Mouse (Mus musculus): Measurements from ENCODE around the gene Ntn5.
A peak's percentile ranks its signal among the peaks of the same experiment; 100 is the strongest.
"Not testable (repeated sequence)": the region's sequence is repeated elsewhere in the genome, so short reads cannot be mapped to it uniquely, and the experiment has no call there.

The Ntn5 gene

DNA sequence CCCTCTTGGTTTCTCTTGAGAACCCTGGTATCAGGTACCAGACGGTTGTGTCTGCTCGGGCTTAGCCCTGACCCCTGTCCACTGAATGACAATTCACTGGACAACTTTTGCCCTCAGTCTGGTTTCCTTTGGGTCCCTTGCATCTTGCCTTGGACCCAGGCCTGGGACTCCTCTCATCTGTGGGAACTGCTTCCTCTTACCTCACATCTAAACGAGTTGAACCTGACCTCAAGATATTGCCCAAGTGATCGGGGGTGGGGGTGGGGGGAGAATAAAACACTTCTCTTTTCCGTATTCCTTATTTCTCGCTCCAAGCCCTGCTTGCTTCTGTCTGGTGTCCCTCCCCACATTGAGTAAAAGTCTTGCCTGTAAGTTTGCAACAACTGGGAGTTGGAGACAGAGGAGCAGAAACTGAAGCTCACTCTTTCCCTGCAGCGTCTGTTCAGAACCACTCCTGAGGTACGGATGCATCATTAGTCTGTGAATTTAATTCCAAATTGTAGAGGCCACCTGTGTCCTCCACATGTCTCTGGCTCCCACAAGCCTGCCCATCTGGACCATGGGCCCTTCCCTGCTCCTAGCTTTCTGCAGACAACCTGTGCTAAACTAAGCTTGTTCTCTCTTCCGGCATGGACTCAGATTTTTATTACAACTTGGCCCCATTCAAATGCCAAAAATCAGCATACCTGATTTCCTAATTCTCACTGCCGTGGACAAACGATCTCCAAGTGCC is 22.9 kb upstream of the Ntn5 start:
- no peak for DNase-seq

DNA sequence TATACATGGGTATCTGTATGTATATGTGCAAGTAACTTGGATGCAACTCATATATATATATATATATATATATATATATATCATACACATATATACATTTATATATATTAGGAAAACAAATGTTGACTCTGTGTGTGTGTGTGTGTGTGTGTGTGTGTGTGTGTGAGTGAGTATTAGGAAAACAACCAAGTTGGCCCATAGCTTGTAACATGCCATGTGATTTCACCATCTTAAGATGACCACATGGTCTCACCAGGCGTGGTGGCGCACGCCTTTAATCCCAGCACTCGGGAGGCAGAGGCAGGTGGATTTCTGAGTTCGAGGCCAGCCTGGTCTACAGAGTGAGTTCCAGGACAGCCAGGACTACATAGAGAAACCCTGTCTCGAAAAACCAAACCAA is 22.1 kb upstream of the Ntn5 start:
- not testable (repeated sequence) for DNase-seq

GRCm38 (mm10) chr7:45665303-45666138 is 18.3 kb upstream of the Ntn5 start:
- DNase-seq, result no peak

DNA sequence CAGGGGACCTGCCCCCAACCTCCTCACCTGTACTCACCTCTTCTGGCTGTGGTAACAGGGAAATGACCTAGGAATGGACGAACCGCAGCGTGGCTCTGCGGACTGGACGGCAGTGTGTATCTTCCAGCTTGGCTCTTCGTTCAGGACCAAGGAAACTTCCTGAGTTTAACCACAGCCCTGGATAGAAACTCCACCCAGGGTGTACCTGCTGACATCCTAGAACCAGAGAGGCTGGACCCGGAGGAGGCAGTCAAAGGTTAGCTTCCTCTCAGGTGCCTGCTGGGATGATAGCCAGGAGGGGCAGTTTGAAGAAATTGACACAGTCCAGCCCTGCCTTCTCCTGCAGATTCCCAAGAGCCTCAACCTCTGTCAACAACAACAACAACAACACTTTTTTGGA is 17.7 kb upstream of the Ntn5 start, which contains the start of gene Fut2:
Gene Fut2, minus strand, starts transcription at position 234 of the 400 bp plus-strand sequence.
- no peak for DNase-seq

DNA sequence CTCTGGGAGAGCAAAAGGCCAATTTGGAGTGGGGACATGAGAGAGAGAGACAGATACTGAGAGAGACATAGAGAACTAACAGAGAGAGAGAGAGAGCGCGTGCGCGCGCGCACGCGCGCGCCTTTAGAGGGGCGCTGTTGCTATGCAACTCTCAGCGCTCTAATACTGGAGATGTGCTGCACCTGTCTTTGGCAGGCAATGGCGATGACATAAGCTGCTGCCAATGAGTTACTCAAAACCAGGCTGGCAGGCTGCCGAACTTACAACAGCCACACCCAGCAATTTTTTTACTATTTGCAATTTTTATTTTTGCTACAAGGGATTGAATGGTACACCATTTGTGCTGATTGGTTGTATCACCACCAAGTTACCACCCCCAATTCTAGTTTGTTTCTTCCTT is 16.1 kb upstream of the Ntn5 start:
- DNase-seq, result no peak

GRCm38 (mm10) chr7:45668921-45669320 is 14.9 kb upstream of the Ntn5 start:
- no peak for DNase-seq

- no peak for DNase-seq
Measured at GRCm38 (mm10) chr7:45677627-45678295, 6.1 kb upstream of the Ntn5 start.

GRCm38 (mm10) chr7:45678513-45678912 is 5.3 kb upstream of the Ntn5 start:
- DNase-seq, result no peak

GRCm38 (mm10) chr7:45679966-45680621 is 3.7 kb upstream of the Ntn5 start:
- DNase-seq, result peak; percentile 62 to 75

- DNase-seq, result peak; percentile 71 to 73
Measured at GRCm38 (mm10) chr7:45681046-45681736, 2.6 kb upstream of the Ntn5 start.

DNA sequence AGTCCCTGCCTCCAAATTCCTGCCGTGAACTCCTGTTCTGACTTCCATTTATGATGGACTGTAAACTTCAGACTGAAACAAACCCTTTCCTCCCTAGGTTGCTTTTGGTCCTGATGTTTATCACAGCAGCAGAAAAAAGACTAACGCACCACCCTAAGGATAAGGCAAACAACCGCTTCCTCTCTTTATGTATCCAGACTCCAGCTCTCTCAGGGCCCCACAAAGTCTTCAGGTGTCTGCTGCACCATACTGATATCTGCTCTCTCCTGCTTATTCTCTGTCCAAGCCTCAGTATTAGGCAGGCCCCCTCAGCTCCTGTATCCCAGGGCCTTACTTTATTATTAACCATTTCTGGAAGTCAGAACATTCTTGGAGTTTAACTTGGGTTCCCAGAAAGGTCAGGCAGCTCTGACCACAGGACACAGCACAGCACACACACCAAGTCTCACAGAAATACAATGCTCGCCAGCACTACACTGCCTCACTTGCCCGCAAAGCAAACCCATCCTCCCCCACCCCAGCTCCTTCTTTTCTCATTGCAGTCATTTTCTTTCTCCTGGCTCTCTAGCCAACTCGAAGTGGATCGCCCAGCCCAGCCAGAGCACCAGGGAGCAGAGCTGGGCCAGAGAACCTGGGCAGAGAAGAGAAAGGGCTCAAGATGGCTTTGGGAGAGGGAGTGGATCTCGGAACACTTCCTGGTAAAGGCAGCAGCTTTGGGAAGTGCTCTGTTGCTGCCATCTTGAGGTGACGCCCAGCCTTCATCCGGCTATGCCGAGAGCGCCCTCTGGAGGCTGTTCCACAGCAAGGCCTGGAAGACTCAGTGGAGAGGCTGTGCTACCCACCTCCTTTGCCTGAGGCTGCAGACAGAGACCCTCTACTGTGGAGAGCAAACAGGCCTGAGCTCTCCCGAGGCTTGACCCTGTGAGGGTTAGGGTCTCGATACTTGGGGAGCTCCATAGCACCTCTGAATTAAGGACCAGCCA is 1.4 kb upstream of the Ntn5 start:
- DNase-seq, result peak; percentile 86 to 91

DNA sequence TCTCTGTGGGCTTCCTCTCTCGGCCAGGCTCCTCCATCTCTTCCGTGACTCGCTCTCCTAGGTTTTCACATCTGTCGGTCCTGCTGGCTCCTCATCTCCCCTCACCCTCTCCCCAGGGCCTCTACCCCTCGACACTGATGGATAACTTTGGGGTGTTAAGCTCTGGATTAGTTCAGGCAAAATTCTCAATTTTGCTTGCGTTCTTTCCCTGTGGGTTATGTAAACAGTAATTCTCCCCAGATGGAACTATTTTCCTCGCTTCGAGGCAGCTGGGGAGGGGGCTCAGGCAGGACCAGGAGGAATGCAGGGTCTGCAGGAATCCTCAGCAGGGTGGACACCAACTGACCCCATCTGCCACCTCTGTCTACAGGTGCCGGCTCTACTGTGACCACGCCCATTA is 2.0 kb downstream of the Ntn5 start:
- no peak for DNase-seq

GRCm38 (mm10) chr7:45686841-45687240 is 3.0 kb downstream of the Ntn5 start:
- no peak for DNase-seq

DNA sequence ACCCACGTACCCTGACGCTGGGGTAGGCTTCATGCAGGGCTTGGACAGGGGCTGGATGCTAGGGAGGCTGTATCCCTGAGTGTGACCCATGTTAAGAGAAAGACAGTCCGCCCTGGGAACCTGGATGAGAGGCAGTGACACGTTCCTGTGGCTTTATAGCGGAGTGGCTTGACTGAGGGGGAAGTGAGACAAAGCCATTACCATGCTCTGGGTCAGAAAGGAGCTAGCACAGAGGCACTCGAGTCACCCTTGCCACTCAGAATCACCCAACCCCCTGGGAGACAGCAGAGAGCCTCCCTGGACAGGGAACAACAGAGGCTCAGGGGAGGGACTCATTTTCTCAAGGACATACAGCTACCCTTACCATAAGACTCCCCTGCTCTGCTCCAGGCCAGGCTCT is 5.3 kb downstream of the Ntn5 start:
- no peak for DNase-seq

- no peak for DNase-seq
Measured at GRCm38 (mm10) chr7:45689800-45690199, 6.0 kb downstream of the Ntn5 start.

DNA sequence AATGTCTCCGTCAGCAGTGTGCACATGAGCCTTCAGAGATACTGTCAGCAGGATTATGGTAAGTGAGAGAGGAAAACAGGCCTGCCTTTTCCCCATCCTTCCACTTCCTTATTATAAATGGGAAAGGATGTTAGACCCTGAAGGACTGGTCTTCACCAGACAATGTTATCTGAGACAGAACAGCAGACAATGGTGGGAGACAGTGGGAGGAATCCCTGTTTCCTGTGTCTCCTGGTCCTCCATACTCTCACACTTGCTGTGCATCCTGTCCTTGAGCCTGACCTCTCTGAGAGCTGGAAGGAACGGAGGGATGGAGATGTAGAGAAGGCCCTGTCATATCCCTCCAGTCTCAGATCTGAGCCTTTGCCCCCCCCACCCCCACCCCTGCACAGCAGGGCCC is 8.5 kb downstream of the Ntn5 start:
- DNase-seq, result no peak

- no peak for DNase-seq
Measured at GRCm38 (mm10) chr7:45693921-45694591, 10.2 kb downstream of the Ntn5 start, which contains the start of gene Sec1. TSS of gene Sec1 (minus strand) at chr7:45694402.

GRCm38 (mm10) chr7:45695098-45695497 is 11.3 kb downstream of the Ntn5 start:
- no peak for DNase-seq

GRCm38 (mm10) chr7:45697894-45698293 is 14.1 kb downstream of the Ntn5 start:
- DNase-seq, result no peak

DNA sequence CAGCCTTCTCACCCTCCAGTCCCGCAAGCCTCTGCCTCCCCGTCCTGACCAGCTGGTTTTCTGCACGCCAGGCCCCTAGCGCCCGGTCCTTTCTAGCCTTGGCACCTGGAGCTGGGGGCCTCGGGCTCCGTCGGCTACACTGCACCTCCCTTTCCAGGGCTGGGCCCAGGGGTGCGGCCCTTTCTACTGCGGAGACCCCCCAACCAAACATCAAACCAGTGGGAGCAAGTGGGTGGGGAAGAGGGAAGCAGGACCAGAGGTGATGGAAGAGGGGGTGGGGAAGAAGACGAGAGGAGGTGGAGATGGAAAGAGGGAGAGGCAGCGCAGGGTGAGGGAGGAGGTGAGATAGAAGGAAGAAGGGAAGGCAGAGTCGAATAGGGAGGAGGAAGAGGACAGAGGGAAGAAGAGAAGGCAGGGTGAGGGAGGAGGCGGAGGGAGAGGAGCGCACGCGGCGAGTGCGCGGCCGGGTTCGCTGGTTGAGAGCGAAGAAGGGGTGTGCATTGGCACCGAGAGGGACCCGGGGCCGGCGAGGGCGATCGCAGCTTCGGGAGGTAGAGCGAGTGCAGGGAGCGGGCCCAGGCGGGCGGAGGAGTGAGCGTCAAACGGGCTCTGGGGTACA is 15.8 kb downstream of the Ntn5 start, which contains the start of gene Car11:
Gene Car11, plus strand, starts transcription at position 321 of the 619 bp plus-strand sequence.
- DNase-seq, result no peak

Measured in lung, adult 18-20 months (tissue).